Mouse (Mus musculus) heart, postnatal 14 days (tissue): ENCODE measurements around the gene P4ha3. TPM values are rescaled to one million over a fixed set of nuclear protein-coding genes. Genes with fewer than 3 reads are reported as not detected.

Experiments used
- total RNA-seq, 2 experiments: library from RNA; stranded (reverse); gene quantifications; 2 replicates each; pipeline ENCODE4 v1.2.3; 2021

P4ha3 gene
- total RNA-seq, 2 experiments from 2014 or later, result 0.80 to 1.1 TPM

Other genes starting within 250 kb of the P4ha3 start
- 10 to 100 TPM; 11.0 to 11.2 TPM for gene Pold3, start 164.0 kb upstream of the P4ha3 start, total RNA-seq
- gene Lipt2, start 126.2 kb upstream of the P4ha3 start, total RNA-seq, result 1 to 10 TPM; 3.4 to 3.9 TPM
- gene Kcne3, start 109.0 kb upstream of the P4ha3 start, total RNA-seq, result under 1 TPM; 0.55 to 0.78 TPM
- 1 to 10 TPM; 8.1 TPM for gene Pgm2l1, start 58.1 kb upstream of the P4ha3 start, total RNA-seq
- 10 to 100 TPM; 10.2 to 12.9 TPM for gene C2cd3, start 86.7 kb downstream of the P4ha3 start, total RNA-seq
- 10 to 100 TPM; 37.8 to 44.0 TPM for gene Ppme1, start 86.8 kb downstream of the P4ha3 start, total RNA-seq
- gene Ucp3, start 187.5 kb downstream of the P4ha3 start, total RNA-seq, result 10 to 100 TPM; 50.0 to 74.5 TPM
- gene Ucp2, start 207.8 kb downstream of the P4ha3 start, total RNA-seq, result 100 to 1,000 TPM; 781 to 850 TPM
- gene Dnajb13, start 229.4 kb downstream of the P4ha3 start, total RNA-seq, result not detected